Mouse (Mus musculus): ENCODE data around the gene Epha2. TPM values are rescaled to one million over a fixed set of nuclear protein-coding genes. Genes with fewer than 3 reads are reported as not detected.

Gene Epha2
- polyA plus RNA-seq, 1 experiment = 46.8 TPM

- Histone ChIP-seq H3K4me2 (ENCODE audit: low read depth) (no peak overlapping the region), H3K4me3 (no peak overlapping the region), H3K79me2 (ENCODE audit: control insufficient read depth, insufficient read depth) (no peaks in the 10 kb centered on the region), H3K27me3 (ENCODE audit: control insufficient read depth, insufficient read depth, insufficient read length) (no peaks in the 10 kb centered on the region), H3ac (ENCODE audit: control insufficient read depth, insufficient read length) (no peak overlapping the region), H3K36me3 (ENCODE audit: control insufficient read depth, insufficient read depth) (no peaks in the 10 kb centered on the region)
- TF ChIP-seq TCF3 (IDR thresholded peaks at IDR 0.05; ENCODE audit: insufficient read length, low read depth) (no peak), SRF (IDR thresholded peaks at IDR 0.05; ENCODE audit: control insufficient read depth, insufficient read length, low read depth) (no peak), CEBPB (IDR thresholded peaks at IDR 0.05; ENCODE audit: insufficient read depth, poor library complexity, severe bottlenecking) (no peak), MYOD1 (IDR thresholded peaks at IDR 0.05; ENCODE audit: control insufficient read depth in 1 of 3, insufficient read length in 2 of 3, low read depth in 2 of 3) (no peak), MAX (IDR thresholded peaks at IDR 0.05; ENCODE audit: low read depth) (no peak), REST (IDR thresholded peaks at IDR 0.05; ENCODE audit: insufficient read depth, insufficient read length) (no peak), MYOG (IDR thresholded peaks at IDR 0.05; ENCODE audit: control insufficient read depth in 1 of 3, insufficient read depth in 1 of 3, insufficient read length in 2 of 3, low read depth in 2 of 3) (no peak), E2F4 (IDR thresholded peaks at IDR 0.05; ENCODE audit: insufficient read depth) (no peak), USF1 (IDR thresholded peaks at IDR 0.05; ENCODE audit: low read depth) (no peak), POLR2AphosphoS2 (IDR thresholded peaks at IDR 0.05; ENCODE audit: insufficient read length, low read depth) (no peak), TCF12 (IDR thresholded peaks at IDR 0.05; ENCODE audit: insufficient read depth, poor library complexity, severe bottlenecking) (no peak), POLR2A (IDR thresholded peaks at IDR 0.05; ENCODE audit: insufficient read length, low read depth) (no peak)
These were observed 50.9 kb downstream of the Epha2 start for GRCm38 (mm10) chr4:141351972-141352371.

- no peaks in the 10 kb centered on the region for H3K79me2 ChIP-seq (ENCODE audit: control insufficient read depth, insufficient read depth)
- H3K4me2 ChIP-seq (ENCODE audit: low read depth) = no peak overlapping the region
- no peaks in the 10 kb centered on the region for H3K36me3 ChIP-seq (ENCODE audit: control insufficient read depth, insufficient read depth)
- TF ChIP-seq USF1 (IDR thresholded peaks at IDR 0.05; ENCODE audit: low read depth) = no peak
- no peak for TF ChIP-seq MYOD1 (IDR thresholded peaks at IDR 0.05; ENCODE audit: control insufficient read depth in 1 of 3, insufficient read length in 2 of 3, low read depth in 2 of 3)
- H3ac ChIP-seq (ENCODE audit: control insufficient read depth, insufficient read length) = no peak overlapping the region
- H3K4me3 ChIP-seq = no peak overlapping the region
- no peaks in the 10 kb centered on the region for H3K27me3 ChIP-seq (ENCODE audit: control insufficient read depth, insufficient read depth, insufficient read length)
These were observed 51.9 kb downstream of the Epha2 start for GRCm38 (mm10) chr4:141352986-141353385.

- H3K4me2 ChIP-seq (ENCODE audit: low read depth) = no peak overlapping the region
- no peaks in the 10 kb centered on the region for H3K36me3 ChIP-seq (ENCODE audit: control insufficient read depth, insufficient read depth)
- no peaks in the 10 kb centered on the region for H3K79me2 ChIP-seq (ENCODE audit: control insufficient read depth, insufficient read depth)
- H3ac ChIP-seq (ENCODE audit: control insufficient read depth, insufficient read length) = no peak overlapping the region
- no peak overlapping the region for H3K4me3 ChIP-seq
- TF ChIP-seq CEBPB (IDR thresholded peaks at IDR 0.05; ENCODE audit: insufficient read depth, poor library complexity, severe bottlenecking) (no peak), TCF12 (IDR thresholded peaks at IDR 0.05; ENCODE audit: insufficient read depth, poor library complexity, severe bottlenecking) (no peak), MAX (IDR thresholded peaks at IDR 0.05; ENCODE audit: low read depth) (no peak), REST (IDR thresholded peaks at IDR 0.05; ENCODE audit: insufficient read depth, insufficient read length) (no peak), POLR2AphosphoS2 (IDR thresholded peaks at IDR 0.05; ENCODE audit: insufficient read length, low read depth) (no peak), MYOG (IDR thresholded peaks at IDR 0.05; ENCODE audit: control insufficient read depth in 1 of 3, insufficient read depth in 1 of 3, insufficient read length in 2 of 3, low read depth in 2 of 3) (no peak), POLR2A (IDR thresholded peaks at IDR 0.05; ENCODE audit: insufficient read length, low read depth) (no peak), MYOD1 (IDR thresholded peaks at IDR 0.05; ENCODE audit: control insufficient read depth in 1 of 3, insufficient read length in 2 of 3, low read depth in 2 of 3) (no peak), E2F4 (IDR thresholded peaks at IDR 0.05; ENCODE audit: insufficient read depth) (no peak), TCF3 (IDR thresholded peaks at IDR 0.05; ENCODE audit: insufficient read length, low read depth) (no peak), SRF (IDR thresholded peaks at IDR 0.05; ENCODE audit: control insufficient read depth, insufficient read length, low read depth) (no peak), USF1 (IDR thresholded peaks at IDR 0.05; ENCODE audit: low read depth) (no peak)
- no peaks in the 10 kb centered on the region for H3K27me3 ChIP-seq (ENCODE audit: control insufficient read depth, insufficient read depth, insufficient read length)
These were observed 52.8 kb downstream of the Epha2 start for GRCm38 (mm10) chr4:141353868-141354267.

- Histone ChIP-seq H3K27me3 (ENCODE audit: control insufficient read depth, insufficient read depth, insufficient read length) (no peaks in the 10 kb centered on the region), H3ac (ENCODE audit: control insufficient read depth, insufficient read length) (no peak overlapping the region), H3K79me2 (ENCODE audit: control insufficient read depth, insufficient read depth) (no peaks in the 10 kb centered on the region), H3K36me3 (ENCODE audit: control insufficient read depth, insufficient read depth) (no peaks in the 10 kb centered on the region), H3K4me3 (no peak overlapping the region), H3K4me2 (ENCODE audit: low read depth) (no peak overlapping the region)
- TF ChIP-seq MYOG (IDR thresholded peaks at IDR 0.05; ENCODE audit: control insufficient read depth in 1 of 3, insufficient read depth in 1 of 3, insufficient read length in 2 of 3, low read depth in 2 of 3) = no peak
- TF ChIP-seq REST (IDR thresholded peaks at IDR 0.05; ENCODE audit: insufficient read depth, insufficient read length) = no peak
These were observed 56.8 kb downstream of the Epha2 start for GRCm38 (mm10) chr4:141357811-141358210.

- peak; percentile 4 for TF ChIP-seq TCF3 (IDR thresholded peaks at IDR 0.05; ENCODE audit: insufficient read length, low read depth)
- peak; percentile 13 to 83 (median 36) for TF ChIP-seq MYOG (IDR thresholded peaks at IDR 0.05; ENCODE audit: control insufficient read depth in 1 of 3, insufficient read depth in 1 of 3, insufficient read length in 2 of 3, low read depth in 2 of 3)
- peak in 2 of 3 experiments; percentile 42 to 65 for TF ChIP-seq MYOD1 (IDR thresholded peaks at IDR 0.05; ENCODE audit: control insufficient read depth in 1 of 3, insufficient read length in 2 of 3, low read depth in 2 of 3)
- TF ChIP-seq TCF12 (IDR thresholded peaks at IDR 0.05; ENCODE audit: insufficient read depth, poor library complexity, severe bottlenecking) = no peak
- Histone ChIP-seq H3K4me3 (no peak overlapping the region), H3K79me2 (ENCODE audit: control insufficient read depth, insufficient read depth) (no peaks in the 10 kb centered on the region), H3K36me3 (ENCODE audit: control insufficient read depth, insufficient read depth) (no peaks in the 10 kb centered on the region), H3ac (ENCODE audit: control insufficient read depth, insufficient read length) (no peak overlapping the region), H3K27me3 (ENCODE audit: control insufficient read depth, insufficient read depth, insufficient read length) (no peaks in the 10 kb centered on the region), H3K4me2 (ENCODE audit: low read depth) (no peak overlapping the region)
These were observed 58.2 kb downstream of the Epha2 start for GRCm38 (mm10) chr4:141359222-141359621.
